Mouse (Mus musculus): ENCODE results near the gene Ice1.

DNA sequence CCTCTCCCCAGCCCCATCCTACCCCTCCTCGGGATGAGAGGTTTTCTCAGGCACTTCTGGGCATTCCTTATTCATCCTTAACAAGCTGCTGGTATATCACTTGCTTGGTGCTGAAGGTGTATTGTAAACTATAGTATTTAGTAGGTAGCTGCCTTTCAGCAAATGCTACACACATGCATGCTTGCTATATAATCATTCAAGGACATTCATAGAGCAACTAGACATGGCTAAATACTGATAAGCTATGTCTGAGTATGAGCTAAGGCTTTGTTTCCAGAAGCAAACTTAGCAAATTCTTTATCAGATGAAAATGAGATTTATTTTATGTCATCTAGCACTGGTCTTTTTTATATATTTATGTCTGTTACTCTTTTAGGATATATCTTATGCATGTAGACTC lies 11.8 kb downstream of the Ice1 start:
- TF ChIP-seq POLR2A (IDR thresholded peaks at IDR 0.05; ENCODE audit: insufficient read length, low read depth) (no peak), CEBPB (IDR thresholded peaks at IDR 0.05; ENCODE audit: insufficient read depth, poor library complexity, severe bottlenecking) (no peak), E2F4 (IDR thresholded peaks at IDR 0.05; ENCODE audit: insufficient read depth) (no peak), USF1 (IDR thresholded peaks at IDR 0.05; ENCODE audit: low read depth) (no peak), MAX (IDR thresholded peaks at IDR 0.05; ENCODE audit: low read depth) (no peak)

Measured in myocyte (in vitro differentiated cells).